Mouse (Mus musculus): Measurements from ENCODE around the gene Esr1. TPM values are rescaled to one million over a fixed set of nuclear protein-coding genes. Genes with fewer than 3 reads are reported as not detected.
"Not testable (repeated sequence)": the region's sequence is repeated elsewhere in the genome, so short reads cannot be mapped to it uniquely, and the experiment has no call there.

Esr1 gene
- polyA plus RNA-seq, 1 experiment from 2014 or later, result 0.36 TPM

DNA sequence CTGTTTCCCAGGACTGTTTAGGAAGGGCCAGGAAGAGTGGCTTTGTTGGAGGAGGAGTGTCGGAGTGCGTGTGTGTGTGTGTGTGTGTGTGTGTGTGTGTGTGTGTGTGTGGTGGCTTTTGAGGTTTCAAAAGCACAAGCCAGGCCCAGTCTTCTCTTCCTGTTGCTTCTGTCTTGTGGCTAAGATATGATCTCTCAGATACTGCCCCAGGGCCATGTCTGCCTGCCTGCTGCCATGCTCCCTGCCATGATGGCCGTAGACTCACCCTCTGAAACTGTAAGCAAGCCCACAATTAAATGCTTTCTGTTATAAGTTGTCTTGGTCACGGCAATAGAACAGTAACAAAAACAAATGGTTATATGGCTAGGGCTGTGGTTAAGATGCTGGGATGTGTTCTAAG is 14.2 kb upstream of the Esr1 start:
- no peaks in the 10 kb centered on the region for H3K4me1 ChIP-seq (replicated peaks; ENCODE audit: control insufficient read depth, insufficient read depth, low read length)
- no peaks in the 10 kb centered on the region for H3K9me3 ChIP-seq (ENCODE audit: control insufficient read depth, low read length)
- no peak overlapping the region for H3K4me2 ChIP-seq (ENCODE audit: low read depth, low read length)
- H3K27me3 ChIP-seq (ENCODE audit: control insufficient read depth, insufficient read depth, low read depth, low read length), result no peaks in the 10 kb centered on the region
- WGBS, result 91% methylated on average over 4 of the region's 4 CpGs
- ATAC-seq (ENCODE audit: low read depth), result no peak
- no peak overlapping the region for H3K27ac ChIP-seq (ENCODE audit: low read length)
- no peaks in the 10 kb centered on the region for H3K36me3 ChIP-seq (ENCODE audit: control insufficient read depth, insufficient read depth, low read length)
- no peak overlapping the region for H3K4me3 ChIP-seq (ENCODE audit: low read length)
- H3K9ac ChIP-seq (ENCODE audit: low read length), result no peak overlapping the region

DNA sequence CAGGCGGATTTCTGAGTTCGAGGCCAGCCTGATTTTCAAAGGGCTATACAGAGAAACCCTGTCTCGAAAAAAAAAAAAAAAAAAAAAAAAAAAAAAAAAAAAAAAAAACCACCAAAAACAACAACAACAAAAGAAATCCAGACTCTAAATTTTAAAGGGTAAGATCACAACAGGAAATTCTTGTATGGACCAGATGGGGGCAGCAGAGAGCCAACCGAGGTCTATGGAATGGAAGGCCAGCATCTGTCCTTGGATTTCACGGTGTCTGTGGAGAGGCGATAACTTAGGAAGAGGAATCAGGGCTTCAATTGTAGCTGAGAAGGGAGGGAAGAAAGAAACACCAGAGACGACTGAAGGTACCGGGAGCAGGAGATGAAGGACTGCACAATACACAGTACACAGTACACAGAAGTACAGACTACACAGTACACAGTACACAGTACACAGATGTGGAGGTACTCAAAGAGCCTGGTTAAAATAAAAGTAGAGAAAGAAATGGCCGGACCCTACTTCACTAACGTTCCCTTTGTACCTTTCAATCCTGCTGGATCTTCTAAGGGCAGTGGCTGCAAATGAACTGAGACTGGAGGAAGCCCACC is 13.1 kb upstream of the Esr1 start:
- WGBS, result 57% methylated on average over 10 of the region's 10 CpGs

DNA sequence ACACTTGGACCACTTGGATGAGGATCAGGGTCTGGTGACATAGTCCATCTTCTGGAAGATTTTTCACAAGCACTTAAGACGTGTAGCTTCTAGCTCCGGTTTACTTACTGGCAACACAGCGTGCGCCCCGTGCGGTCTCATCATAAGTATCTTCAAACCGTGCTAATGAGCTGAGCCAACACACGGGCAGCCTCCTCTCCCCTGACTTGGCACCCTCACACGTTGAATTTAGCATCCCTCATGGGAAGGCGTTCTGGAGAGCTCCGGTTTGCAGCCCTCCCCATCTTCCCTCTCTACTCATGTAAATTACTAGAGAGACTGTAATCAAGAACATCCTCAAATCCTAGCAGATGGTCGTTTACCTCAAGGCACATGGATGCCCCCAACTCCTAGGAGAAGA is 12.5 kb upstream of the Esr1 start:
- ATAC-seq (ENCODE audit: low read depth), result no peak
- WGBS, result 80% methylated on average over 12 of the region's 12 CpGs
- H3K27ac ChIP-seq (ENCODE audit: low read length), result no peak overlapping the region
- no peak overlapping the region for H3K9ac ChIP-seq (ENCODE audit: low read length)
- no peaks in the 10 kb centered on the region for H3K36me3 ChIP-seq (ENCODE audit: control insufficient read depth, insufficient read depth, low read length)
- H3K4me2 ChIP-seq (ENCODE audit: low read depth, low read length), result no peak overlapping the region
- H3K9me3 ChIP-seq (ENCODE audit: control insufficient read depth, low read length), result no peaks in the 10 kb centered on the region
- no peaks in the 10 kb centered on the region for H3K4me1 ChIP-seq (replicated peaks; ENCODE audit: control insufficient read depth, insufficient read depth, low read length)
- no peak overlapping the region for H3K4me3 ChIP-seq (ENCODE audit: low read length)
- no peaks in the 10 kb centered on the region for H3K27me3 ChIP-seq (ENCODE audit: control insufficient read depth, insufficient read depth, low read depth, low read length)

More for the DNA sequence above, 13.1 kb upstream of the Esr1 start:
- peak; percentile 23; the same call in 1 of the 2 replicates for ATAC-seq (ENCODE audit: low read depth)
- H3K27ac ChIP-seq (ENCODE audit: low read length), result no peak overlapping the region
- no peak overlapping the region for H3K4me2 ChIP-seq (ENCODE audit: low read depth, low read length)
- no peaks in the 10 kb centered on the region for H3K36me3 ChIP-seq (ENCODE audit: control insufficient read depth, insufficient read depth, low read length)
- H3K9me3 ChIP-seq (ENCODE audit: control insufficient read depth, low read length), result no peaks in the 10 kb centered on the region
- H3K4me3 ChIP-seq (ENCODE audit: low read length), result no peak overlapping the region
- no peaks in the 10 kb centered on the region for H3K27me3 ChIP-seq (ENCODE audit: control insufficient read depth, insufficient read depth, low read depth, low read length)
- H3K9ac ChIP-seq (ENCODE audit: low read length), result no peak overlapping the region
- no peaks in the 10 kb centered on the region for H3K4me1 ChIP-seq (replicated peaks; ENCODE audit: control insufficient read depth, insufficient read depth, low read length)

DNA sequence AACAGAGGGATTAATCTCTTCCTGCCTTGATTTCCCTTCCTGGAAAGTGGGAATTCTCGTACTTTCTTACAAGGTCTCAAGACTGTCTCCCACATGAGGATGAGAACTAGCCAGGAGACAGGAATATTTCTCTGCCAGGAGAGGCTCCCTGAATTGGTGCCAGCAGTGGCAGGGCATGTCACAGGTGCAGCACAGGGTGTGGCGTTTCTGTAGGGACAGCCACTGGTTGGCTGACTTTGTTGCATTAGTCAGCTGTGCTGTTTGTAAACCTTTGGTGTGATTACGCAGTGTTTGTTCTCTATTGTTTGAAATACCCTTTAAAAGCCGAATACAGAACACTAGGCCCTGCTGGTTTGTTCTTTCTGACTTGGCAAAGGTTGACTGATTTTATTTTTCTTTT is 11.8 kb upstream of the Esr1 start:
- 62% methylated on average over 4 of the region's 4 CpGs for WGBS

DNA sequence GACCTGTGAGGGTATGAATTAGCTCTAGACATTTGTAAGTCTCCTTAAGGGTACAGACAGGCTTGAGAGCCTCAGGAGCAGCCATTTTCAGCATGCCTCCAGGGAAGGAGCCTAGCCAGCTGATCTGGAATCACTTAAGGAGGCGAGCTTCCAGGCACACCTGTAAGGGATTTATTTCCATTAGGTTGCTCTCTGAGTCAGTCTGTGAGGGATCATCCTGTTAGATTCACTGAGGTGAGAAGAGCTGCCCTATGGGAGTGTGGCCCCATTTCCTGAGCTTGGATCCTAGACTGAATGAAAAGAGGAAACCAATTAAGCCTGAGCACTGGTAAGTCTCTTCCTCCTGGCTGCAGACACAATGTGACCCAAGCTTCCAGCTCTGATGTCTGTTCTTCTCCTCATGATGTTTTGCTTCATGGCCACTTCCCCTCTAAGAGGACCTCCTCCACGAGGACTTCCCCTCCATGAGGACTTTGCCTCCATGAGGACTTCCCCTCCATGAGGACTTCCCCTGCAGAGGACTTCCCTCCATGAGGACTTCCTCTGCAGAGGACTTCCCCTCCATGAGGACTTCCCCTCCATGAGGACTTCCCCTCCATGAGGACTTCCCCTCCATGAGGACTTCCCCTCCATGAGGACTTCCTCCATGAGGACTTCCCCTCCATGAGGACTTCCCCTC is 10.5 kb upstream of the Esr1 start:
- H3K27me3 ChIP-seq (ENCODE audit: control insufficient read depth, insufficient read depth, low read depth, low read length), result no peaks in the 10 kb centered on the region
- no peak overlapping the region for H3K4me2 ChIP-seq (ENCODE audit: low read depth, low read length)
- no peaks in the 10 kb centered on the region for H3K9me3 ChIP-seq (ENCODE audit: control insufficient read depth, low read length)
- H3K4me3 ChIP-seq (ENCODE audit: low read length), result no peak overlapping the region
- H3K9ac ChIP-seq (ENCODE audit: low read length), result no peak overlapping the region
- 54% methylated on average over 2 of the region's 2 CpGs for WGBS
- no peaks in the 10 kb centered on the region for H3K36me3 ChIP-seq (ENCODE audit: control insufficient read depth, insufficient read depth, low read length)
- H3K4me1 ChIP-seq (replicated peaks; ENCODE audit: control insufficient read depth, insufficient read depth, low read length), result no peaks in the 10 kb centered on the region
- no peak overlapping the region for H3K27ac ChIP-seq (ENCODE audit: low read length)
- ATAC-seq (ENCODE audit: low read depth), result no peak

More for the DNA sequence above, 11.8 kb upstream of the Esr1 start:
- Histone ChIP-seq H3K9ac (ENCODE audit: low read length) (no peak overlapping the region), H3K9me3 (ENCODE audit: control insufficient read depth, low read length) (no peaks in the 10 kb centered on the region), H3K27me3 (ENCODE audit: control insufficient read depth, insufficient read depth, low read depth, low read length) (no peaks in the 10 kb centered on the region), H3K27ac (ENCODE audit: low read length) (no peak overlapping the region), H3K4me2 (ENCODE audit: low read depth, low read length) (no peak overlapping the region), H3K4me1 (replicated peaks; ENCODE audit: control insufficient read depth, insufficient read depth, low read length) (no peaks in the 10 kb centered on the region), H3K4me3 (ENCODE audit: low read length) (no peak overlapping the region), H3K36me3 (ENCODE audit: control insufficient read depth, insufficient read depth, low read length) (no peaks in the 10 kb centered on the region)
- ATAC-seq (ENCODE audit: low read depth), result no peak

DNA sequence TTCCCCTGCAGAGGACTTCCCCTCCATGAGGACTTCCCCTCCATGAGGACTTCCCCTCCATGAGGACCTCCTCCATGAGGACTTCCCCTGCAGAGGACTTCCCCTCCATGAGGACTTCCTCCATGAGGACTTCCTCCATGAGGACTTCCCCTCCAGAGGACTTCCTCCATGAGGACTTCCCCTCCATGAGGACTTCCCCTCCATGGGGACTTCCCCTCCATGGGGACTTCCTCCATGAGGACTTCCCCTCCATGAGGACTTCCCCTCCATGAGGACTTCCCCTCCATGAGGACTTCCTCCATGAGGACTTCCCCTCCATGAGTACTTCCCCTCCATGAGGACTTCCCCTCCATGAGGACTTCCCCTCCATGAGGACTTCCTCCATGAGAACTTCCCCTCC is 9.8 kb upstream of the Esr1 start:
- H3K27me3 ChIP-seq (ENCODE audit: control insufficient read depth, insufficient read depth, low read depth, low read length); H3K9me3 ChIP-seq (ENCODE audit: control insufficient read depth, low read length); H3K9ac ChIP-seq (ENCODE audit: low read length); H3K36me3 ChIP-seq (ENCODE audit: control insufficient read depth, insufficient read depth, low read length); H3K4me3 ChIP-seq (ENCODE audit: low read length); H3K27ac ChIP-seq (ENCODE audit: low read length); H3K4me1 ChIP-seq (replicated peaks; ENCODE audit: control insufficient read depth, insufficient read depth, low read length); ATAC-seq (ENCODE audit: low read depth); H3K4me2 ChIP-seq (ENCODE audit: low read depth, low read length): not testable (repeated sequence)

DNA sequence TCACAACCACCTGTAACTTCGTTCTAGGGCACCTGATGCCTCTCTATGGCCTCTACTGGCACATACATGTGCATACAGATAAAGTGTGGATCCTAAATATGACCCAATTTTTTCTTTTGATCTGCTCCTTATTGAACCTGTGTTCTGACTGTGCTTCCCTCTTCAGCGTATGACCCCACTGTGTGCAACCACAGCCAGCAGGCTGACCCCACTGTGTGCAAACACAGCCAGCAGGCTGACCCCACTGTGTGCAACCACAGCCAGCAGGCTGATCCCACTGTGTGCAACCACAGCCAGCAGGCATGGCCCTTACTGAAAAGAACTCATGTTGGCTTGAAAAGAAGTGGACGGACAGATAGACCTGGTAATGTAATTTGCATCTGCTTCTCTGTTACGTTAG is 8.9 kb upstream of the Esr1 start:
- Histone ChIP-seq H3K36me3 (ENCODE audit: control insufficient read depth, insufficient read depth, low read length) (no peaks in the 10 kb centered on the region), H3K9me3 (ENCODE audit: control insufficient read depth, low read length) (peaks cover 4% of the 10 kb centered on the region; the same call in 1 of the 2 replicates), H3K27me3 (ENCODE audit: control insufficient read depth, insufficient read depth, low read depth, low read length) (no peaks in the 10 kb centered on the region), H3K27ac (ENCODE audit: low read length) (no peak overlapping the region), H3K4me3 (ENCODE audit: low read length) (no peak overlapping the region), H3K4me2 (ENCODE audit: low read depth, low read length) (no peak overlapping the region), H3K4me1 (replicated peaks; ENCODE audit: control insufficient read depth, insufficient read depth, low read length) (no peaks in the 10 kb centered on the region), H3K9ac (ENCODE audit: low read length) (no peak overlapping the region)
- ATAC-seq (ENCODE audit: low read depth), result no peak
- 69% methylated on average over 4 of the region's 4 CpGs for WGBS

DNA sequence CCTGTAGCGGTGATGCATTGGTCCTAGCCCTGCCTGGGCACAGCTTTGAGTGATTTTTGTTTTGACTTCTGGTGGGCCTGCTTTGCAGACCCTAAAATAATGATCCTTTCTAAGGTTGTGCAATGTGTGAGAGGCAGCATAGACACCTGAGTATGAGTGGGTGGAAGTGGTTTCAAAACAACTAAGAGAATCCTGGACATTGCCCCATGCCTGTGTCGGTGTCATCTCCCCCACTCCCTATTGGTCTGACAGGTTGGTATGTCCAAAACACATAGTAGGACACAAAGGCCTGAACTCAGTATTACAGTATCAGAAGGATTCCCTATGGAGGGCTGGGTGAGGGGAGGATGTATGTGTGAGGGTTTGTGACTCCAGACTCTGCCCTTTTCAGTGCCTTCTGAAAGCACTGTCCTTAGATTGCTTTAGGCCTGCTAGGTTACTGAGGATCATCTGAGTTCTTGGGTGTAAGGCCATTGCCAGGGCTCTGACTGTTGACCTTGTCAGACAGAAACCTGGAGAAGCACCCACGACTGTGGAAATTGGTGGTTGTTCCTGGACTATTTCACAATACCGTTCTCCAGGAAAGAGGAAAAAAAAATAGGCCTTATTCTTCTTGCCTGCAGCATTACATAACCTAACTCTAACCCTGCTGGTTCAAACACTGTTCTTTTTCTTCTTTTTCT is 6.7 kb upstream of the Esr1 start:
- H3K4me2 ChIP-seq (ENCODE audit: low read depth, low read length), result no peak overlapping the region
- no peak for ATAC-seq (ENCODE audit: low read depth)

DNA sequence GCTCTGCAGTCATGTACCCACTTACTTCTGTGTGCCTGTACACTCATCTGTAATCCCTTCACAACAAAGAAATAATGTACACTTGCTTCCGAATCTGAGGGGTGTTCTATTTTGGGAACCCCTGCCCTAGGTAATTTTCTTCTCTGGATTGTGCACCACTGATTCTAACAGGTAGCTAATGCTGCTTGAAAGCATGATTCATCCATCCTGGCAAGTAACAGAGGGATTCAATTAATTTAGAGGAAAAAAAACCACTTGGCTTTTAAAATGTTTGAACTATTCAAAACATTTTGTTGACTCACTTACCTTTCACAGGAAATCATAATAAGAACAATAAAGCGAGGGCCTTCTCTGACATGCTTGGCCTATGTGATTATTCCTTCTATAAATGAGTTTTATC is 1.2 kb upstream of the Esr1 start:
- H3K9ac ChIP-seq (ENCODE audit: low read length), result no peak overlapping the region
- H3K27me3 ChIP-seq (ENCODE audit: control insufficient read depth, insufficient read depth, low read depth, low read length), result no peaks in the 10 kb centered on the region
- H3K9me3 ChIP-seq (ENCODE audit: control insufficient read depth, low read length), result peaks cover 4% of the 10 kb centered on the region; the same call in 1 of the 2 replicates
- 70% methylated on average over 2 of the region's 2 CpGs for WGBS
- H3K4me3 ChIP-seq (ENCODE audit: low read length), result no peak overlapping the region
- no peak overlapping the region for H3K4me2 ChIP-seq (ENCODE audit: low read depth, low read length)
- H3K36me3 ChIP-seq (ENCODE audit: control insufficient read depth, insufficient read depth, low read length), result no peaks in the 10 kb centered on the region
- H3K27ac ChIP-seq (ENCODE audit: low read length), result no peak overlapping the region
- no peak for ATAC-seq (ENCODE audit: low read depth)
- H3K4me1 ChIP-seq (replicated peaks; ENCODE audit: control insufficient read depth, insufficient read depth, low read length), result no peaks in the 10 kb centered on the region; the same call in 1 of the 2 replicates

More for the DNA sequence above, 6.7 kb upstream of the Esr1 start:
- Histone ChIP-seq H3K27ac (ENCODE audit: low read length) (no peak overlapping the region), H3K4me1 (replicated peaks; ENCODE audit: control insufficient read depth, insufficient read depth, low read length) (no peaks in the 10 kb centered on the region), H3K4me3 (ENCODE audit: low read length) (no peak overlapping the region), H3K27me3 (ENCODE audit: control insufficient read depth, insufficient read depth, low read depth, low read length) (no peaks in the 10 kb centered on the region), H3K9ac (ENCODE audit: low read length) (no peak overlapping the region), H3K36me3 (ENCODE audit: control insufficient read depth, insufficient read depth, low read length) (no peaks in the 10 kb centered on the region), H3K9me3 (ENCODE audit: control insufficient read depth, low read length) (peaks cover 4% of the 10 kb centered on the region; the same call in 1 of the 2 replicates)
- whole genome bisulfite sequencing, result 81% methylated on average over 4 of the region's 4 CpGs
